ENCODE assay signal across 18 mouse cellular contexts in the genomic region with DNA sequence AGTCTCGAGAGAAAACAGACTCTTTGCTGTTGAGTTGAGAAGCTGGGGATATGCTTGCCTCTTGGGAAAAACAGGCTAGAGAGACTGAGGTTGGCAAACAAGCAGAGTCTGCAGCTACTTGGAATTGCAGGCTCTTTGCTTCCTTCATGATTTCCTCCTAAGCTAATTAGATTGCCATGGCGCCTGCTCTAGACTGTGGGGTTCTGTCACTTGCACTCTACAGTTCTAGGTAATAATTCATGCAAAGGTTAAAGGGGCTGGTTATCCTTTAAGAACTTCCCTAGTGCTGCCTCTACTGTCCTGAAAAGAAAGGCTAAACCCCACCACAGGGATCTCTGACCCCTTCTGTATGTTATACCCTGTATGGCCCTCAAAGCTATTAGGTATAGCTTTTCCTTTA.
"Had no signal": no experiment of that assay in that cellular context is flagged by ENCODE, and none has a peak within 500 bp of the region (broad histone marks: within the 10 kb centered on the region; RNA-seq: fewer than 3 reads in every experiment).

No protein-coding gene starts in this region.

- H3K4me1 ChIP-seq: lung, embryonic 15.5 days; midbrain, embryonic 10.5 days; midbrain, embryonic 12.5 days; neural tube, embryonic 15.5 days had no signal

- H3K4me2 ChIP-seq: lung, embryonic 15.5 days; midbrain, embryonic 12.5 days; neural tube, embryonic 13.5 days; neural tube, embryonic 15.5 days had no signal

- ATAC-seq: liver, postnatal 0 days; lung, postnatal 0 days; midbrain, embryonic 16.5 days had no signal

- H3K27me3 ChIP-seq: lung, embryonic 15.5 days; midbrain, embryonic 12.5 days; neural tube, embryonic 13.5 days; neural tube, embryonic 15.5 days had no signal

- H3K9me3 ChIP-seq: lung, embryonic 15.5 days; midbrain, embryonic 10.5 days; midbrain, embryonic 12.5 days; neural tube, embryonic 13.5 days; neural tube, embryonic 15.5 days had no signal

- H3K27ac ChIP-seq: lung, embryonic 15.5 days; midbrain, embryonic 10.5 days; midbrain, embryonic 12.5 days; neural tube, embryonic 13.5 days; neural tube, embryonic 15.5 days had no signal

- H3K36me3 ChIP-seq: lung, embryonic 15.5 days; midbrain, embryonic 10.5 days; midbrain, embryonic 12.5 days; neural tube, embryonic 13.5 days; neural tube, embryonic 15.5 days had no signal

- DNase-seq: liver, postnatal 0 days; lung, adult 2 months; lung, postnatal 14 days; lung, postnatal 4 days; midbrain, embryonic 14.5 days; right cerebral cortex, postnatal 14 days; spleen, adult 18-20 months; thymus, adult 18-20 months; thymus, postnatal 14 days; thymus, postnatal 36 days had no signal

- H3K9ac ChIP-seq: liver, postnatal 0 days; lung, embryonic 15.5 days; midbrain, embryonic 12.5 days; neural tube, embryonic 13.5 days; neural tube, embryonic 15.5 days had no signal

- H3K4me3 ChIP-seq: lung, embryonic 15.5 days; midbrain, embryonic 10.5 days; midbrain, embryonic 12.5 days; myocyte; neural tube, embryonic 13.5 days; neural tube, embryonic 15.5 days had no signal
